Mouse (Mus musculus) A20 (cell line): ENCODE data around the gene Cdkn2aipnl.

ENCODE experiments used
- DNase-seq: peaks from one replicate; pipeline ENCODE4 v3.0.0-alpha.2; 2011; ENCODE audit warnings: low read depth, low spot score

Gene Cdkn2aipnl

DNA sequence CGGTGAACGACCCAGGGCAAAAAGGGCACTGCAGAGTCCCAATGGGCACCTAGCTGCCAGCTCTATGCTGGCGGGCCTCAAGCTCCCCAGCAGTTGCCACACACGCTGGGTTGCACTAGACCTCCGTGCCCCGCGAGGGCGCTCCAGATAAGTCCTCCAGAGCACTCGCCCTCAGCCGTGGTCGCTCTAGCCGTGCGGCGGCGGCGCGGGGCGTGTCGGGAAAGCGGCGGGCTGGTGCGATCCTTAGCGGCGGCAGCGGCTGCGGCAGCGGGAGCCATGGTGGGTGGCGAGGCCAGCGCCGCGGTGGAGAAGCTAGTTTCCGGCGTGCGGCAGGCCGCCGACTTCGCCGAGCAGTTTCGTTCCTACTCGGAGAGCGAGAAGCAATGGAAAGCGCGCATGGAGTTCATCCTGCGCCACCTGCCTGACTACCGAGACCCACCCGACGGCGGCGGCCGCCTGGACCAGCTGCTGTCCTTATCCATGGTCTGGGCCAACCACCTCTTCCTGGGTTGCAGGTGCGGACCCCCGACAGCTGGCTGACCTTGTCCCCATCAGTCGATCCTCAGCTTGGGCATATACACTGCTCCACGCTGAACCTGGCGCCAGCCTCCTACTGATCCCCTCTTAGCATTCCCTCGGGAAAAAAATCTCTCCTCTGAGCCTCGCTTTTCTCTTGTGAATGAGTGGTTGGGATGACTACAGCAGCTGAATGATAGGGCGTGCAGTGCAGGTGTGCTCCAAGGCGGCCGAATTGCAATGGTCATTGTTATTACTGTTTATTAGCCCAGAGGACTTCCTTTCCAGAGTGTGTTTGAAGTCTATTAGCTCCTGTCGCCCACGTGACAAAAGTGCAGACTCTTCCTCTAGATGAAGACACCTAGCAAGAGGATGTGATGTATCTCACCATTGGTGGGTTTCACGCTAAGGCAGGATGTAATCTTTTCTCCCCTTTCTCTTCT, at the start of gene Cdkn2aipnl:
Gene Cdkn2aipnl (plus strand): TSS at position 219 of the 959 bp plus-strand sequence.
- DNase-seq: peak; percentile 95

- DNase-seq: no peak
Measured at GRCm38 (mm10) chr11:51917951-51918350, 49.5 kb upstream of the Cdkn2aipnl start.

- no peak for DNase-seq
Measured at GRCm38 (mm10) chr11:51918576-51918975, 48.9 kb upstream of the Cdkn2aipnl start.

DNA sequence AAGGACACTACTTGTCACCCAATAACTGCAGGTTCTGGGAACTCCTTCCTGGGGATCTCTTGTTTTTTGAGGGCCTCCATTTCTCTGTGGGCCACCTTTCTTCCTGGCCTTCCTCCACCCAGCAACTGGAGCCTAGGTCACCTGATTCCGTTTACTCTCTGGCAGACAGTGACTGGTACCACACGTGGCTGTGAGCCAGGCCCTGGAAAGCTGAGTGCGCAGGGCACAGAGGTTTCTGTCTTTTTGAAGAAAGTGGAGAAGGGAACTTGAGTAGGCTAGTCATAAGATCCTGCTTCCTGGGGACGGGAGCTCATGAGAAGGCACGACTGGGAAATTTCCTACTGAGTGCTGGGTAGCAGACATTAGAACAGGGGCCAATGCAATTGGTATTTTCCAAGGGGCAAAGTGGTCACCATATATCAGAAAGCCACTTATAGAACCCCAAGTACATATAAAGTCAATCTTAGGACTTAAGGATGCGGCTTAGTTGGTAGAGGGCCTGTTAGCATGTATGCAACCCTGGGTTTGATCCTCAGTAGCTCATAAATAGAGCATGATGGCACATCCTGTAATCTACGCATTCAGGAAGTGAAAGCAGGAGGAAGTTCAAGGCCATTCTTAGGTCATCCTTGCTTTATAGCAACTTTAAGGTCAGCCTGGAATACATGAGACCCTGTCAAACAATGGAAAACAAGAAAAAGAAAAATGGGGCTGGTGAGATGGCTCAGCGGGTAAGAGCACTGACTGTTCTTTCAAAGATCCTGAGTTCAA, 45.9 kb upstream of the Cdkn2aipnl start:
- no peak for DNase-seq

DNA sequence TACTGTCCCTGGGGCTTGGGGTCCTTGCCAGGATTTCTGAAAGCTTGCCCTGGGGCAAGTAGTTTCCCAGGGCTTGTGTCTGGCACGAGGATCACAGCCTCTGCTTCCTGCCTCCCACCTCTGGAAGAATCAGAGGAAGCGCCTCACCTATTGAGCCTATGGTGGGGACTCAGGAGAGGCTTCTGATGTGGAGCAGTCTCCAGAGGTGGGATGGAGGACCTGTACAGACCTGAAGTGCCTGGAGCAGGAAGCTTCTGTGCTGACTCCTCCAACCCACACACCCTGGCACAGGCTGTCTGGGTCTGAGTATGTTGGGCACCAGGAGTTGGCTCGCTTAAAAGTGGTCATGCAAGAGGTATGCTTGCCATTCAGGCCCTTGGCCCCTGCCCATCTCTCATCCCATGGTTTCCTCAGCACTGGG, 45.0 kb upstream of the Cdkn2aipnl start:
- DNase-seq: no peak

- peak; percentile 49 for DNase-seq
Measured at GRCm38 (mm10) chr11:51925595-51925994, 41.9 kb upstream of the Cdkn2aipnl start.

DNA sequence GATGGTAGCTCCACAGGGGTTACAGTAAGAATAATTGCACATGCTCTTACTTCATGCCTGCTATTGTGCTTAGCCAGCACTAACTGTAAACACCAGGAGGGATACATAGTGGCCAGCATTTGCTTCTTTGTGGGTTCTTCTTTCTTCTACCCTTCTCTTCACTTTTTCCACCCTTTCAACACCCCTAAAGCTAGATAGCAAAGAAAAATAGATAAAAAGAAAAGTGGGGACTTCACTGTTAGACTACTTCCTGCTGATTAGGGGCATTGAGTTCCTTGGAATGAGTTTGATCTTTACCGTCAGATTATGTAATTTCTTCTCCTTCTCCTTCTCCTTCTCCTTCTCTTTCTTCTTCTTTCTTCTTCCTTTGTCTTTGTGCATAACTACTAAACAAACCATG, 41.1 kb upstream of the Cdkn2aipnl start:
- no peak for DNase-seq

- peak; percentile 64 for DNase-seq
Measured at GRCm38 (mm10) chr11:51927106-51927505, 40.4 kb upstream of the Cdkn2aipnl start.

DNA sequence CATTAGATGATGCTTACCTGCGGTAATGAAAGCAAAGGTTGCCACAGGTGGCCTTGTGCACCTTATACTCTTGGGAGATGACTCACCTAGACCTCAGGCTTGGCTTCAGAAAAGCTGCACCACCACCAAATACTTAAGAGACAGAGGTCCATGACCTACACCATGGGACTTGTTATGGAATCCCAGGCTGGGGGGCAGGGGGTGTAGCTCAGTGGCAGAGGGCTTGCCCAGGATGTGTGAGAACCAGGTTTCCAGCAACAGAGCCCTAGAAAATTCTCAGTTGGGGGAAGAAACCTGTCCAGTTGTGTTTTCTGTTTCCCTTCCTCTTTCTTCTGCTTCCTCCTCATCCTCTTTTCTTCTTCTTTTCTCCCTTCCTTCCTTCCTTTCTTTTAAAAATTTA, 36.3 kb upstream of the Cdkn2aipnl start:
- DNase-seq: peak; percentile 60

DNA sequence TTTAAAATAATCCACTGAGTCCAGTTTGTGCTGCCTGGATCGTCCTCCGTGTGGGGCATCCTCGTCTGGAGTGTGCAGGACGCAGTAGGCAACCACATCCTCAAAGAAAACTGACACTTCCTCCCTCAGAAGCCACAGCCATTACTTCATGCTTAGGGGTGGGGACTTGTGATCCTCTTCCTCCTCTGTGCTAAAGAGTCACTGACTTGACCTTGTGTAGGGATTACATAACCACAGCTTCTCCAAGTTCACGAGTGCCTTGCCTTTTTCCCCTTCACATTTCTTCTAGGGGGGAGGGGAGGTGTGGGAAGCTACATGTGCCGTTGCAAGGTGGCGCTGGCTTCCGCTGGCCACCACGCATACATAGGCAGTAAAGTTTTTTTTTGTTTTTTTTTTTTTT, 35.7 kb upstream of the Cdkn2aipnl start:
- DNase-seq: peak; percentile 76

DNA sequence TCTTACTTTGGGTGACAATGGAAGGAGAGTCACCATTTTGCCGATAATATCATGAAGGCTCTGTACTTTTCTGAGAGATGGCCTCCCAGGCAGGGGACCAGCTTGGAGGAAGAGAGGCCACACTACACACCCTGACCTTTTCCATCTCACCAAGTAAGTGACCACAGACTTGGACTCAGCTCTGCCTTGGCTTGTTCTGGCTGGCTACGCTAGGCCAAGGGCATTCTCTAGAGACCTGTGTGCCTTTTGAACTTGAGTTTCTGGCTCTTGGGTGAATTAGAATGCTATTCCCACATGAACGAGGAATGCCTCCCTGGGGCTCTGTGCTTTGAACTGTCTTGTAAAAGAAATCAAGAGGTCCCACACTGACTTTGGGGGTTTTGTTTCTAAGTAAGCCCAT, 33.2 kb upstream of the Cdkn2aipnl start:
- no peak for DNase-seq

DNA sequence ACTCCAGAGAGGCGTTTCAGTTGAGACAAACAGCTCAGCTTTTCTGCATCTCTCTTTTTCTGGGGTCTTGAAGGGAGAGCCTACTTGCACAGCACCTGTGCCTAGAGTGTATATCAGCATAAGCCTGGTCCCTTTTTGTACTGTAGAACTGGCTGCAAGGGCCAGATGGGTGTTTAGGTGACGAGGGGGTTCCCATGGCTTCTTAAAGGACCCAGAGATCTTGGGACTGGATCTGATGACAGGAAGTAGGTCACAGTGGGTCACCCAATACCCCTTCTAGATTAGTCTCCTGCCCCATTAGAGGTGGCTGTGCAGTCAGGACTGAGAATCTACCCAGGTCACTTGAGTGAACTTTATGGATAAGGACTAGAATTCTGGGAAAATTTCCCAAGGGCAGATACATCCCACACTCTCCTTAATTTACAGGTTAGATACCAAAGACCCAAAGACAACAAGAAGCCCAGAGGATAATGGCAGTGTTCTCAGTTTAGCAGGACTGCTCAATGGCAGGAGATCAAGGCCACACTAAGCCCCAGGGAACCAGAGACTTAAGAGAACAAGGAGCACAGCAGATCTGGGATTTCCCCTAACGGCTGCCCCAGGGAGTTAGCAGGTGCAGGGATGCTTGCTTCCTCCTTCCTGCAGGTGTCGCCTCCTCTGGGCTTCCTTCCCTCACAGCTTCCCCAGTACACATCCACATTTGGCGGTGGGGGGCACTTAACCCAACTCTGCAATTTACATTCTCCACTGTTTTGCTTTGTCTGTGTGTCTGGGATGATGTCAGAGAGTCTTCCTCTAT, 31.6 kb upstream of the Cdkn2aipnl start:
- peak; percentile 91 for DNase-seq

DNA sequence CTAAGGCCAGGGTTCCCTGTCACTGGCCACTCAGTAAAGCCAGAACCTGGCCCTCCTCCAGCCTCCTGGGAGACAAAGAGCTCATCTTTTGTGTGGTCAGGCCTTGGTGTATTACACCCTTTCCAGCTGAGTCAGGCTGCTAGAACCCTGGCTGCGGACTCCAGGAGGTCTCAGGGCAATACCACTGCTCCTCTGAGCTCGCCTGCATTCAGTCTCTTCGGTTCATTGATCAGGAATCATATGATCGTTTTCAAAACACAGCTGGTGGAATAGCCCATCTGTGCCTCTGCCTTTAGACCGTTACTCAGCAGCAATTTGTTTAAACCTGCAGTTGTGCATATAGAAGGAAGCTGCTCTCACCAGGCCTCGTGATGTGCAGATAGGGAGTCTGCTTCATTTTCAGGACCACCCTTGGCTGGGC, 30.1 kb upstream of the Cdkn2aipnl start:
- peak; percentile 89 for DNase-seq

GRCm38 (mm10) chr11:51938817-51939589, 28.5 kb upstream of the Cdkn2aipnl start:
- DNase-seq: peak; percentile 88

DNA sequence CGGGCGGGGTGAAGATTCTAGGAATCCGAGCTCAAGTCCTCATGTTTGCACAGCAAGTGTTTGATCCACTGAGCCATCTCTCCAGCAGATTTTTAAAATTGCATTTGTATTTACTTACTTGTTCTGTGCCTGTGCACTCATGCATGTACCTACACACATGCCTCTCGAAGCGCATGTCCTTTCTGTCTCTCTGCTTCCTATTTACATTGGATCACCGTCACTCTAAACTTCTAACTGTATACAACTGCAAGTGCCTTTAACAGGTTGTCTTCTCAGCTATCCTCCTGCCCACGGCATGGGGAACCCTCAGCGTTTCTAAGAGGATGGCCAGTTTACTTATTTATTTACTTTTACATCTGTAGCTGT, 27.9 kb upstream of the Cdkn2aipnl start:
- DNase-seq: peak; percentile 55

- DNase-seq: no peak
Measured at GRCm38 (mm10) chr11:51940511-51940955, 26.9 kb upstream of the Cdkn2aipnl start.

GRCm38 (mm10) chr11:51942602-51943499, 24.6 kb upstream of the Cdkn2aipnl start:
- DNase-seq: no peak

DNA sequence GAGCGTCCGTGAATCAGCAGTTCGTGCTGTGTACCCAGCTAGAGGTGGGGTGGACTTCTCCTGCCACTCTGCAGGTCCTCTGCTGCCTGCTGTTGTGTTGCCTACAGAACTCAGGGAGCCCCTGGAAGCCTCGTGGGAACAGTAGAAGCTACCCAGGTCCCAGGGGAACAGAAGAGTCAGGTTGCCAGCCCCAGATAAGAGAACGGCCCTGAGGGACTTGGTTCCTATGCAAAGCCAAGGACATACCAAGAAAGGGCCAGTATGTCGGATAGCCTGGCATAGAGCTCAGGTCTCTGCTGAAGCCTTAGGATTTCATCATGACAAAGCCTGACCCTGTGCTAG, 24.0 kb upstream of the Cdkn2aipnl start:
- no peak for DNase-seq

- DNase-seq: no peak
Measured at GRCm38 (mm10) chr11:51944239-51944638, 23.2 kb upstream of the Cdkn2aipnl start.

DNA sequence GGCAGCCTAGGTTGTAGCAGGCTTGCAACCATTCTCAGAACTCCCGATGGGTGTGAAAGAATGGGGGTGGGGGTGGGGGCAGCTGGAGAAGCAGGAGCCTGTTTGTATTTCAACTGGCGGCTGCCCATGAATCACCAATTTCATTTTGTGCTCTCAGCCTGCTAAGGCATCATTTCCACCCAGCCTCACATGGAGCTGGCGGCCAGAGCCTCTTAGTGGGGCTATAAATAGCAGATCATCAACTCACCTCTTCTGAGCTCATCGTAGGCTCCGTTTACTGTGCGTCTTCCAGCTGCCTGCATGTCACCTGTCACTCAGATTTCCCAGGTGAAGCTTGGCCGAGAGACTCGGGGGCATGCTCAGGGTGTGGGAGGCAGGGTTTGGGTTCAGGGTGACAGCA, 21.9 kb upstream of the Cdkn2aipnl start:
- no peak for DNase-seq
